Mouse (Mus musculus) CH12.LX (cell line): ENCODE data around the gene Slc22a15. TPM values are rescaled to one million over a fixed set of nuclear protein-coding genes. Genes with fewer than 3 reads are reported as not detected.

ENCODE experiments used
- DNase-seq: peaks from one replicate; pipeline ENCODE4 v3.0.0-alpha.2; 2013; ENCODE audit errors: extremely low read depth
- H3K27ac ChIP-seq: 2 replicates; pipeline ENCODE4 v1.5.1; 2012; ENCODE audit warnings: low read depth, mild to moderate bottlenecking, control low read depth, moderate library complexity; ENCODE audit not compliant: insufficient read depth
- H3K27me3 ChIP-seq: replicated peaks from 2 replicates; pipeline ENCODE3; 2012; ENCODE audit warnings: inconsistent platforms
- H3K36me3 ChIP-seq, 2 experiments: replicated peaks in 1 of 2; 2 replicates each; pipeline versions ENCODE3 to v1.6.1; 2012; ENCODE audit warnings: inconsistent platforms in 1 of 2, low read length in 1 of 2, mild to moderate bottlenecking in 1 of 2, mixed read lengths in 1 of 2, moderate library complexity in 1 of 2; ENCODE audit not compliant: control insufficient read depth in 1 of 2, insufficient read depth in 1 of 2
- H3K4me1 ChIP-seq, 2 experiments: 2 replicates each; pipeline ENCODE4 v1.6.1; 2012; ENCODE audit warnings: inconsistent platforms in 1 of 2, moderate library complexity in 1 of 2; ENCODE audit not compliant: insufficient read depth in 2 of 2, control insufficient read depth in 1 of 2
- H3K4me2 ChIP-seq: 2 replicates; pipeline ENCODE4 v1.6.1; 2012; ENCODE audit warnings: low read depth, mild to moderate bottlenecking, control low read depth; ENCODE audit not compliant: poor library complexity, insufficient read depth, severe bottlenecking
- H3K4me3 ChIP-seq, 3 experiments: fragments of 150-350 bp in 1 of 3; sonication (generic) in 1 of 3; replicated peaks in 1 of 3; 2 replicates each; pipeline versions ENCODE3 to v1.5.1; 2011 to 2012; ENCODE audit warnings: low read depth in 2 of 3, low read length in 2 of 3, mild to moderate bottlenecking in 2 of 3, moderate library complexity in 2 of 3, control low read depth in 1 of 3, improper control_type of control experiment in 1 of 3, inconsistent platforms in 1 of 3, mixed read lengths in 1 of 3; ENCODE audit not compliant: poor library complexity in 1 of 3
- H3K79me2 ChIP-seq: replicated peaks from 2 replicates; pipeline ENCODE4 v1.6.1; 2012; ENCODE audit warnings: mild to moderate bottlenecking, moderate library complexity; ENCODE audit not compliant: control insufficient read depth, poor library complexity, insufficient read depth, severe bottlenecking; ENCODE audit errors: extremely low read depth
- H3K9ac ChIP-seq: 2 replicates; pipeline ENCODE4 v1.6.1; 2012; ENCODE audit warnings: low read depth, mild to moderate bottlenecking, control low read depth, moderate library complexity; ENCODE audit not compliant: insufficient read depth
- H3K9me3 ChIP-seq: replicated peaks from 2 replicates; pipeline ENCODE3; 2012; ENCODE audit warnings: low read length, inconsistent platforms, mixed read lengths
- CHD2 ChIP-seq: IDR thresholded peaks from 2 replicates; pipeline ENCODE4 v1.6.1; 2011; ENCODE audit warnings: low read length, improper control_type of control experiment
- CTCF ChIP-seq, 2 experiments: IDR thresholded peaks in 1 of 2; conservative IDR thresholded peaks in 1 of 2; 2 replicates each; pipeline ENCODE4 v1.5.1; 2011 to 2012; ENCODE audit warnings: low read depth in 2 of 2, low read length in 2 of 2, improper control_type of control experiment in 1 of 2, inconsistent platforms in 1 of 2, mild to moderate bottlenecking in 1 of 2, moderate library complexity in 1 of 2
- EP300 ChIP-seq: IDR thresholded peaks from 2 replicates; pipeline ENCODE4 v1.6.1; 2011; ENCODE audit warnings: low read length, improper control_type of control experiment
- ETS1 ChIP-seq: conservative IDR thresholded peaks from 2 replicates; pipeline ENCODE4 v1.6.1; 2012; ENCODE audit warnings: low read depth, mild to moderate bottlenecking, inconsistent platforms, low read length, improper control_type of control experiment, moderate library complexity
- GABPA ChIP-seq: IDR thresholded peaks from 2 replicates; pipeline ENCODE4 v1.6.1; 2012; ENCODE audit warnings: low read depth, low read length, improper control_type of control experiment, inconsistent platforms; ENCODE audit not compliant: insufficient replicate concordance
- KAT2A ChIP-seq: IDR thresholded peaks from 2 replicates; pipeline ENCODE4 v1.6.1; 2012; ENCODE audit warnings: low read length, improper control_type of control experiment, inconsistent platforms; ENCODE audit not compliant: insufficient replicate concordance
- MAFK ChIP-seq: IDR thresholded peaks from 2 replicates; pipeline ENCODE4 v1.6.1; 2011; ENCODE audit warnings: low read length, improper control_type of control experiment; ENCODE audit not compliant: insufficient replicate concordance
- MAZ ChIP-seq: IDR thresholded peaks from 2 replicates; pipeline ENCODE4 v1.6.1; 2012; ENCODE audit warnings: low read depth, mild to moderate bottlenecking, inconsistent platforms, low read length, improper control_type of control experiment, moderate library complexity
- MEF2A ChIP-seq: IDR thresholded peaks from 2 replicates; pipeline ENCODE4 v1.6.1; 2014; ENCODE audit warnings: low read depth, mild to moderate bottlenecking, inconsistent platforms, low read length, improper control_type of control experiment, borderline replicate concordance
- MXI1 ChIP-seq: IDR thresholded peaks from 2 replicates; pipeline ENCODE4 v1.6.1; 2011; ENCODE audit warnings: mild to moderate bottlenecking, low read depth, low read length, improper control_type of control experiment
- NRF1 ChIP-seq: IDR thresholded peaks from 2 replicates; pipeline ENCODE4 v1.6.1; 2014; ENCODE audit warnings: low read depth, mild to moderate bottlenecking, inconsistent platforms, low read length, improper control_type of control experiment, moderate library complexity
- POLR2A ChIP-seq: IDR thresholded peaks from 2 replicates; pipeline ENCODE4 v1.6.1; 2011; ENCODE audit warnings: low read depth, mild to moderate bottlenecking, improper control_type of control experiment, low read length
- POLR2AphosphoS2 ChIP-seq: IDR thresholded peaks from 2 replicates; pipeline ENCODE4 v1.6.1; 2011; ENCODE audit warnings: low read depth, low read length, improper control_type of control experiment
- RAD21 ChIP-seq: IDR thresholded peaks from 2 replicates; pipeline ENCODE4 v1.6.1; 2011; ENCODE audit warnings: low read depth, mild to moderate bottlenecking, low read length, improper control_type of control experiment, moderate library complexity
- SMC3 ChIP-seq: IDR thresholded peaks from 2 replicates; pipeline ENCODE4 v1.6.1; 2011; ENCODE audit warnings: low read depth, low read length, improper control_type of control experiment
- TBP ChIP-seq: conservative IDR thresholded peaks from 2 replicates; pipeline ENCODE4 v1.6.1; 2011; ENCODE audit warnings: low read depth, low read length, improper control_type of control experiment
- UBTF ChIP-seq: IDR thresholded peaks from 2 replicates; pipeline ENCODE4 v1.6.1; 2012; ENCODE audit warnings: low read depth, mild to moderate bottlenecking, inconsistent platforms, low read length, improper control_type of control experiment, moderate library complexity
- dilution Hi-C: fragments of 300-500 bp; cut with MboI; formaldehyde crosslinking; loops from 2 replicates; pipeline ENCODE4 v1.14.3; 2020; ENCODE audit warnings: low sequenced_read_pairs; ENCODE audit not compliant: extremely low pct_unique_long_range_greater_than_20kb, extremely low pct_ligation_motif_present
- in situ Hi-C: fragments of 300-500 bp; cut with MboI; formaldehyde crosslinking; loops from 3 replicates; pipeline ENCODE4 v1.14.3; 2019; ENCODE audit warnings: low sequenced_read_pairs, low pct_ligation_motif_present, low pct_unique_long_range_greater_than_20kb, mixed read lengths
- polyA plus RNA-seq: library from polyadenylated mRNA; unstranded; fragments of >175 nt; gene quantifications from 2 replicates; pipeline ENCODE4 v1.2.1, GENCODE M21; 2012; ENCODE audit warnings: low read depth; ENCODE audit not compliant: insufficient read length
- total RNA-seq, 2 experiments: library from RNA; depleted of rRNA; stranded (reverse); fragments of 300-350 nt in 1 of 2; fragments of >200 nt in 1 of 2; gene quantifications; 2 replicates each; pipeline ENCODE4 v1.2.3; 2012 to 2014

The Slc22a15 gene
- total and polyA plus RNA-seq, 3 experiments = 1.8 to 7.6 (median 4.5) TPM

DNA sequence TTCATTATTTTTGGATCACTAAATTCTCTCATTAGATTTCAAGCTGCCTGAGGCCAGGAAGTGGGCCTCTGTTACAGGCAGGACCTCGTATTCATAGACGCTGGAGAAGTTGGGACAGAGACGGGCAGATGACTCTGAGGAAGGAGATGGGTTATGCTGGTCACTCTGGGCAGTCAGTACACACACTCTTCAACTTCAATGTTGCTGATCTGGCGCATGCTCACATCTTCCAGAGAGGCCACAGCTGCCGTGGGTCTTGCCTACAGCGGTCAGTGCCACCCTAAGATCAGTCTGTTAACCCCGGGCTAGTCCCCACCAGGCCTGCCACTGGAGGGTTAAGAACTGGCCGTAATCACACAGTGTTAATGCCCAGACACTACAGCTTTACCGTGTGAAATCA, 52.3 kb downstream of the Slc22a15 start:
- DNase-seq = no peak
- H3K4me1 ChIP-seq = peaks cover 3 to 18% of the 10 kb centered on the region in 2 experiments
- H3K9ac ChIP-seq = no peak overlapping the region
- H3K27me3 ChIP-seq = no peaks in the 10 kb centered on the region
- TF ChIP-seq CHD2 (no peak), UBTF (no peak), MEF2A (no peak), MXI1 (no peak), EP300 (no peak), GABPA (no peak), TBP (no peak), ETS1 (no peak)
- in situ Hi-C loops = no loop called here
- dilution Hi-C loops = no loop called here
- peaks cover 14 to 25% of the 10 kb centered on the region in 2 experiments for H3K36me3 ChIP-seq
- H3K4me2 ChIP-seq = no peak overlapping the region
- no peaks in the 10 kb centered on the region for H3K79me2 ChIP-seq
- no peaks in the 10 kb centered on the region for H3K9me3 ChIP-seq
- no peak overlapping the region for H3K27ac ChIP-seq
- H3K4me3 ChIP-seq = no peak overlapping the region

DNA sequence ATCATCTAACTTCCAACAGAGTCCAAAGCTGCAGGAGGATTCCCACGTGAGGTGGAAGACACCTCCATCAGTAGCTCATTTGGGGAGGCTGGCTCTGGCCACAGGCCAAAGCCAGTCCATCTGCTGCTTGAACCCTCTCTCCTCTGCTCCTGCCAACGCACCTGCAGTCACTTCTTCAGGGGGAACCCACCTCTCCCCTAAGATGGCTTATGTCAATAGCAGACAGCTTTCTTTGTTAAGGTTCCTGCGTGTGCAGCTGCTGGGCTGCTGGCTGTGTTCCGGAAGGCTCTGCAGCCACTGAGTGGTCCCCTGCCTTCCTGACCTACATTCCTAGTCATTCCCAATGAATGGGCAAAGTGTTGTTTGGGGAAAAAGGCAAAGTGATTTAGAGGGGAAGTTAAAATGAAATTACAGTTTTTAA, 57.2 kb downstream of the Slc22a15 start:
- no peak overlapping the region for H3K4me2 ChIP-seq
- no peak for TF ChIP-seq TBP
- no peak for TF ChIP-seq CTCF (conservative IDR thresholded peaks at IDR 0.05 in 1 of 2, IDR thresholded peaks at IDR 0.05 in 1 of 2; ENCODE audit: low read depth in 2 of 2, low read length in 2 of 2)
- TF ChIP-seq MAFK = no peak
- TF ChIP-seq KAT2A = no peak
- no peak for TF ChIP-seq POLR2AphosphoS2
- no peak for TF ChIP-seq SMC3
- TF ChIP-seq NRF1 = no peak
- TF ChIP-seq RAD21 = no peak
- no peak for TF ChIP-seq POLR2A
- TF ChIP-seq MAZ = no peak
- no peak for DNase-seq
- H3K9me3 ChIP-seq = no peaks in the 10 kb centered on the region
- in situ Hi-C loops (no loop called here), dilution Hi-C loops (no loop called here)
- no peak overlapping the region for H3K4me3 ChIP-seq
- H3K79me2 ChIP-seq = no peaks in the 10 kb centered on the region
- H3K4me1 ChIP-seq = peaks cover under 1 to 3% of the 10 kb centered on the region in 2 experiments; a peak in 3 of 4 replicates
- no peak overlapping the region for H3K9ac ChIP-seq
- H3K36me3 ChIP-seq = peaks cover 8 to 21% of the 10 kb centered on the region in 2 experiments
- no peaks in the 10 kb centered on the region for H3K27me3 ChIP-seq
- no peak overlapping the region for H3K27ac ChIP-seq
